Mouse (Mus musculus) thymus, adult 2 months (tissue): ENCODE data around the gene Myo3b.

Experiments used
- CTCF ChIP-seq: fragments of 200-500 bp; IDR thresholded peaks from 2 replicates; pipeline ENCODE4 v1.5.1; 2012; ENCODE audit warnings: mild to moderate bottlenecking, control low read depth, low read length, moderate library complexity, borderline replicate concordance; ENCODE audit not compliant: control insufficient read depth, poor library complexity, insufficient read depth; ENCODE audit errors: extremely low read depth
- POLR2A ChIP-seq: fragments of 200-500 bp; IDR thresholded peaks from 2 replicates; pipeline ENCODE4 v1.6.1; 2012; ENCODE audit warnings: mild to moderate bottlenecking, low read length, control low read depth, moderate library complexity; ENCODE audit not compliant: control insufficient read depth, poor library complexity, insufficient read depth; ENCODE audit errors: extremely low read depth

- TF ChIP-seq CTCF: no peak
- no peak for TF ChIP-seq POLR2A
Observed at GRCm38 (mm10) chr2:70066338-70067022, 27.6 kb downstream of the Myo3b start.
